Mouse (Mus musculus): ENCODE data around the gene Tmem167b. TPM values are rescaled to one million over a fixed set of nuclear protein-coding genes. Genes with fewer than 3 reads are reported as not detected.
"Not testable (repeated sequence)": the region's sequence is repeated elsewhere in the genome, so short reads cannot be mapped to it uniquely, and the experiment has no call there.

Tmem167b gene
- total RNA-seq (2022), result 10 to 100 TPM; 63.6 to 76.6 (median 68.7) TPM

- DNase-seq, result peak; percentile 96
Observed at GRCm38 (mm10) chr3:108562133-108562730, at the start of gene Tmem167b. Gene Tmem167b, minus strand, starts transcription at chr3:108562466.

DNA sequence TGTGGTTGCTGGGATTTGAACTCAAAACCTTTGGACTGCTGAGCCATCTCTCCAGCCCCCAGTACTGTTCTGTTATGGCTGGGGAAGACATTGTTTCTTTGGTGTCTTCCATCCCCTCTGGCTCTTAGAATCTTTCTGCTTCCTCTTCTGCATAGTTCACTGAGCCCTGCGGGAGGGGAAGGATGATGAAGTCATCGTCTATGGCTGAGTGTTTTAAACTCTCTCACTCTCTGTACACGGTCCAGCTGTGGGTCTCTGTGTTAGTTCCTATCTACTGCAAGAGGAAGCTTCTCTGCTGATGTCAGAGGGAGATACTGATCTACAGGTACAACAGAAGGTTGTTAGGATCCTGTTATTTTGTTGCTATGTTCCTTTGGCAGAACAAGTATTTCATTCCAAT lies 46.6 kb upstream of the Tmem167b start:
- no peak for DNase-seq

DNA sequence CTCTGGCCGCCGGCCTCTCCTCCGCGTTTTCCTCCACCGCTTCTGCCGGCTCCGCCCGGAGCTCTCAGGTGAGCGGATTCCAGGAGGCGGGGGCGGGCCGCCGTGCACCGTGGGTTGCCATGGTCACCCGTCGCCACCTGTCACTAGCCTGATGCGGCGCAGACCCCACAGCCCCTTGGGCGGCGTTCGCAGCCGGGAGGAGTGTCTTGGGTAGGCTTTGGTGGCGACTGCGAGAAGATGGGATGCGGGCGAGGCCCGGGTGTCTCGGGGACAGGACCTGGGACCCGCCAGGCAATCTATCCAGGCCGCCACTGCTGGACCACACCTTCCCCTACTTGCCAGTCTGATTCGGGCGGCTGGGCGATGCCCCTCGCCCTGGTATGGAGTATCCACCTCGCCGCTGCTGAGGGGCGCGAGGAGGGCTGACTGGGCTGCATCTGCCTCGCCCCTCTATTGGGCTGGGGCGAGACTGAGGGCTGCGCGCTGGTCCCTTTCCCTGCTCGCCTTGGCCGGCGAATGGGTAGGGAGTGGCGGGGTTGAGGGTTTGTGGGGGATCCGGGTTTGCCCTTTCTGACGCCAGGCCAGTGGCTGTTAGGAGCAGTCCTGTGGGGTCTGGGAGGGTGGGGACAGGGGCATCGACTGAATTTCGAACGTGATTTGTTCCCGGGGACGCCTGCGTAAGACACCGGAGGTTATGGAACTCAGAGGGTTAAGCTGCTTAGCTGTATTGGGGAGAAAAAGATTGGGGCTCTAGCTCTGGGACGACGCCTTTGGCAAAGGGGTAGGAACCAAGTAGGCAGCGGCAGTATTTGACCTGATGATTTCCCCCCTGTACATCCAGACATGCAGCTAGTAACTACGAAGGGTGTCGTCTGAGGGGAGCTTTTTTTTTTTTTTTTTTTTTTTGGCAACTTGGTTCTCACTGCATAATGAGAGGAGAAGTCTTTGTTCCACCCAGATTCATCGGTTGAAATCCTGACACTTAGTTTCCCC lies 29.6 kb upstream of the Tmem167b start:
- DNase-seq, result no peak

- peak; percentile 95 for DNase-seq
Observed at GRCm38 (mm10) chr3:108590786-108591529, 28.7 kb upstream of the Tmem167b start, which contains the start of gene Wdr47. Gene Wdr47, plus strand, starts transcription at chr3:108591279.

- DNase-seq, result no peak
Observed at GRCm38 (mm10) chr3:108588446-108588845, 26.2 kb upstream of the Tmem167b start.

- no peak for DNase-seq
Observed at GRCm38 (mm10) chr3:108584580-108584979, 22.3 kb upstream of the Tmem167b start.

GRCm38 (mm10) chr3:108574018-108574417 lies 11.8 kb upstream of the Tmem167b start:
- DNase-seq, result no peak

DNA sequence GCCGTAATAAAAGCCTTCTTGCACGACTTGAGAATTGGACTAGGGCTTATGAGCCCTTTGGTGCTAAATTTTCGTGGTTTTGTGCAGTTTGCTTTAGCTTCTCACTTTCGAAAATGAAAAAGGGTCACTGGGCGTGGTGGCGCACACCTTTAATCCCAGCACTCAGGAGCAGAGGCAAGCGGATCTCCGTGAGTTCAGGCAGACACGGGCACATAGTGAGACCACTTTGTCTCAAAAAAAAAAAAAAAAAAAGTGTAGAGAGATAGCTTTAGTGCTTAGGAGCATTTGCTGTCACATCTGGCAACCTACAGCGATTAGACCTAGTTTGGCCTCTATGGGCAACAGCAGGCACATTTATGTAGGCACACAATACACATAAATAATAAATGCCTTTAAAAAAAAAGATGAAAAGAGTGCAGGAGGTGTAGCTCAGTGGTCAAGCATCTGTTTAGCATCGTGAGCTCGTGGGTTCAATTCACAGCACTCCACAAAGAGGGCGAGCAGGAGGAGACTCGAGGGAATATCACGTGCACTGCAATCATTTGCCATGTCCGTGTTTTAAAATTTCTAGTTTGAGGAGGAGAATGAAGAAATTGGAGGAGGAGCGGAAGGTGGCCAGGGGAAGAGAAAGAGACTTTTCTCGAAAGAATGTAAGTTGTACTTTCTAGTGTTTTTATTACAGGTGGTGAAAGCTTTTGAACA lies 10.2 kb upstream of the Tmem167b start:
- DNase-seq, result no peak

GRCm38 (mm10) chr3:108571443-108572294 lies 9.4 kb upstream of the Tmem167b start, which contains the start of gene Taf13:
Gene Taf13, plus strand, starts transcription at chr3:108571698.
- DNase-seq, result peak; percentile 94

- no peak for DNase-seq
Observed at GRCm38 (mm10) chr3:108570813-108571212, 8.5 kb upstream of the Tmem167b start.

DNA sequence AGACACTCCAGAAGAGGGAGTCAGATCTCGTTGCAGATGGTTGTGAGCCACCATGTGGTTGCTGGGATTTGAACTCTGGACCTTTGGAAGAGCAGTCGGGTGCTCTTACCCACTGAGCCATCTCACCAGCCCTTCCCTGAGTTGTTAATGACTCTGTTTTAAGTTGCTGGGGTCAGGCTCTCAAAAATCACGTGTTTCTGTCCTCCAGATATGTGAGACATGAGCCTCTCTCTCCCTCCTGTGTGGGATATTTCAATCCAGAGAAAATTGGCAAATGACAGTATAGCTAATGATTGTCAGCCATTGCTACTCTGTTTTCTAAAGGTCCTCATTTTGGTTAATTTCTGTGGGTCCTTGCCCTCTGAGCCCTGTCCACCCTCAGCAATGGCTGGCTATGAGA lies 7.4 kb upstream of the Tmem167b start:
- DNase-seq, result not testable (repeated sequence)

GRCm38 (mm10) chr3:108567990-108568877 lies 6.0 kb upstream of the Tmem167b start:
- no peak for DNase-seq

- DNase-seq, result peak; percentile 70
Observed at GRCm38 (mm10) chr3:108563309-108563708, 1.0 kb upstream of the Tmem167b start.

DNA sequence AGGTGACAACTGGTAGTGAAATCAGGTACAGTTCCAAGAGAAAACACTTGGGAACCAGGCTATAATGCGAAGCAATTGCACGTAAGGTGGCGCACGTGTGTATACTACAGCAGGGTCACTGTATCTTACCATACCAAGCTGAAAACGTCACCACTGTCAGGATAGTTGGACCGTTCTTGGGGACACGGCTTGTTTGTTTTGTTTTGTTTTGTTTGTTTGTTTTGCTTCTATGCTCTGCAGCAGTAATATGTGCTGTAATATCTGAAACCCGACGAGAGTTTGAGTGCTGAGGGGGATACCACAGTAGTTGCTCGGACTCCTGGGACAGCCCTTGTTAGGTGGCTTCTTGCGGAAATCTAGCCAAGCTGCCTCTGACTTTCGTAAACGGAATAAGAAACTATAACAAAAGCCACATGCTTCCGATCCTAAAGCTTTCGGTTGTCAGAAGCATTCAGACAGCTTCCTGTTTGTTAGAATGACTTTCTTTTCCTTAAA lies 558 bp upstream of the Tmem167b start:
- DNase-seq, result no peak

- no peak for DNase-seq
Observed at GRCm38 (mm10) chr3:108557888-108558287, 4.4 kb downstream of the Tmem167b start.

DNA sequence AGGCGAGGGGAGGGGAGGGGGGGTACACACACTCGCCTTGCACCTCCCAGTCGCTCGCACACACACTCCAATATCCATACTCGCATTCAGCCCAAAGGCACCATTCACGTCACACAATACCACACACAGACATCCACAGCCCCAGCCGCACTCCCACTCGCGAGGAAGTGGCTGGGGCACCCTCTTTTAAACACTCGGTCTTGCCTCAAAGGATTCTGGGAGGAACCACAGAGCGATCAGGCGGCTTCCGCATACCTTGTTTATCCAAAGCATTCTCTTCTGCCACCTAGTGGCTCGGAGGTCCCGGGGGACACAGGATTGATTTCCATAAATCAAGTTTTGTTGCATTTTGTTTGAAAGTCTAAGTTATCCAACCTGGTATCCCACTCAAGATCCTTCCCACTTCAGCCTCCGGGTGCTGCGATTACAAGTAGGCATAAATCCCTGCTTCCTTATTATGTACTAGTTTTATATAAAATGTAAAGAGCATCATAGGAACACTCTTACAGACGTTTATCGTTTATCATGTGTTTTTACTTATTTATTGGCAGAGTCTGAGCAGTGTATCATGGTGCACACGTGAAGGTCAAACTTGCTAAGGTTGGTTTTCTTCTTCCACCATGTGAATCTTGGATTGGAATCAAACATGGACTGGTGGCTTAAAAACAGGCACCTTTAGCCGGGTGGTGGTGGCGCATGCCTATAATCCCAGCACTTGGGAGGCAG lies 7.5 kb downstream of the Tmem167b start:
- DNase-seq, result peak; percentile 91

GRCm38 (mm10) chr3:108554111-108554561 lies 8.1 kb downstream of the Tmem167b start:
- DNase-seq, result no peak

GRCm38 (mm10) chr3:108542299-108542698 lies 20.0 kb downstream of the Tmem167b start:
- DNase-seq, result no peak

- DNase-seq, result peak; percentile 84
Observed at GRCm38 (mm10) chr3:108537303-108537702, 25.0 kb downstream of the Tmem167b start.
